Mouse (Mus musculus) heart, adult 2 months (tissue): Measurements from ENCODE around the gene Asic2.

Experiments
- CTCF ChIP-seq: fragments of 200-600 bp; IDR thresholded peaks from 2 replicates; pipeline ENCODE4 v1.8.1; 2022; ENCODE audit warnings: antibody characterized with exemption, mild to moderate bottlenecking, moderate library complexity
- EP300 ChIP-seq: fragments of 200-500 bp; IDR thresholded peaks from 2 replicates; pipeline ENCODE4 v1.6.1; 2011; ENCODE audit warnings: low read depth, low read length, control low read depth; ENCODE audit not compliant: insufficient read depth
- POLR2A ChIP-seq: fragments of 200-500 bp; IDR thresholded peaks from 2 replicates; pipeline ENCODE4 v1.6.1; 2011; ENCODE audit warnings: mild to moderate bottlenecking, low read depth, low read length, control low read depth; ENCODE audit not compliant: insufficient read depth

- no peak for TF ChIP-seq EP300
- no peak for TF ChIP-seq CTCF
- TF ChIP-seq POLR2A = no peak
Measured at GRCm38 (mm10) chr11:80858065-80858464, 1110.2 kb downstream of the Asic2 start, which contains the start of gene Spaca3.
